Mouse (Mus musculus): ENCODE measurements around the gene Olfr316. TPM values are rescaled to one million over a fixed set of nuclear protein-coding genes. Genes with fewer than 3 reads are reported as not detected.
A peak's percentile ranks its signal among the peaks of the same experiment; 100 is the strongest.

Gene Olfr316
- polyA plus RNA-seq, 1 experiment from 2014 or later: not detected

GRCm38 (mm10) chr11:58796850-58797249 is 44.3 kb downstream of the Olfr316 start:
- H3K4me3 ChIP-seq (ENCODE audit: low read depth, low read length): no peak overlapping the region
- H3K4me1 ChIP-seq (ENCODE audit: control insufficient read depth, insufficient read depth, low read length): peaks cover 4% of the 10 kb centered on the region
- H3K27me3 ChIP-seq (ENCODE audit: control insufficient read depth, insufficient read depth, low read length): no peaks in the 10 kb centered on the region
- H3K4me2 ChIP-seq (replicated peaks; ENCODE audit: low read depth, low read length): no peak overlapping the region
- H3K9ac ChIP-seq (replicated peaks; ENCODE audit: low read depth, low read length): no peak overlapping the region
- no peak overlapping the region for H3K27ac ChIP-seq (ENCODE audit: low read length)
- no peaks in the 10 kb centered on the region for H3K36me3 ChIP-seq (ENCODE audit: control insufficient read depth, insufficient read depth, low read length)
- no peaks in the 10 kb centered on the region for H3K9me3 ChIP-seq (ENCODE audit: control insufficient read depth, low read depth, low read length)
- WGBS: 80% methylated on average over 7 of the region's 7 CpGs
- ATAC-seq (ENCODE audit: insufficient number of reproducible peaks, insufficient read depth, low FRiP score, low read depth): no peak

GRCm38 (mm10) chr11:58799747-58800146 is 47.2 kb downstream of the Olfr316 start:
- Histone ChIP-seq H3K27ac (ENCODE audit: low read length) (no peak overlapping the region), H3K27me3 (ENCODE audit: control insufficient read depth, insufficient read depth, low read length) (no peaks in the 10 kb centered on the region), H3K36me3 (ENCODE audit: control insufficient read depth, insufficient read depth, low read length) (no peaks in the 10 kb centered on the region), H3K9ac (replicated peaks; ENCODE audit: low read depth, low read length) (no peak overlapping the region), H3K9me3 (ENCODE audit: control insufficient read depth, low read depth, low read length) (no peaks in the 10 kb centered on the region), H3K4me2 (replicated peaks; ENCODE audit: low read depth, low read length) (no peak overlapping the region), H3K4me3 (ENCODE audit: low read depth, low read length) (no peak overlapping the region), H3K4me1 (ENCODE audit: control insufficient read depth, insufficient read depth, low read length) (peaks cover 12% of the 10 kb centered on the region)
- ATAC-seq (ENCODE audit: insufficient number of reproducible peaks, insufficient read depth, low FRiP score, low read depth): no peak
- whole genome bisulfite sequencing: 73% methylated on average over 5 of the region's 5 CpGs

- peak within 1 kb of the TSS; percentile 27 for H3K4me2 ChIP-seq (replicated peaks; ENCODE audit: low read depth, low read length)
- no peaks in the 10 kb centered on the region for H3K36me3 ChIP-seq (ENCODE audit: control insufficient read depth, insufficient read depth, low read length)
- H3K27ac ChIP-seq (ENCODE audit: low read length): no peak within 1 kb of the TSS
- no peak within 1 kb of the TSS for H3K9ac ChIP-seq (replicated peaks; ENCODE audit: low read depth, low read length)
- peaks cover 12% of the 10 kb centered on the region for H3K4me1 ChIP-seq (ENCODE audit: control insufficient read depth, insufficient read depth, low read length)
- ATAC-seq (ENCODE audit: insufficient number of reproducible peaks, insufficient read depth, low FRiP score, low read depth): peak; percentile 70
- no peaks in the 10 kb centered on the region for H3K27me3 ChIP-seq (ENCODE audit: control insufficient read depth, insufficient read depth, low read length)
- no peak within 1 kb of the TSS for H3K4me3 ChIP-seq (ENCODE audit: low read depth, low read length)
- WGBS: 15% methylated on average over 14 of the region's 14 CpGs
- no peaks in the 10 kb centered on the region for H3K9me3 ChIP-seq (ENCODE audit: control insufficient read depth, low read depth, low read length)
Measured at GRCm38 (mm10) chr11:58801558-58802228, 49.2 kb downstream of the Olfr316 start, which contains the start of gene Fam183b. Fam183b (minus strand) TSS chr11:58801960.

- Histone ChIP-seq H3K4me3 (ENCODE audit: low read depth, low read length) (no peak overlapping the region), H3K27me3 (ENCODE audit: control insufficient read depth, insufficient read depth, low read length) (no peaks in the 10 kb centered on the region), H3K9me3 (ENCODE audit: control insufficient read depth, low read depth, low read length) (no peaks in the 10 kb centered on the region), H3K9ac (replicated peaks; ENCODE audit: low read depth, low read length) (no peak overlapping the region), H3K27ac (ENCODE audit: low read length) (no peak overlapping the region), H3K36me3 (ENCODE audit: control insufficient read depth, insufficient read depth, low read length) (no peaks in the 10 kb centered on the region), H3K4me1 (ENCODE audit: control insufficient read depth, insufficient read depth, low read length) (peaks cover 12% of the 10 kb centered on the region), H3K4me2 (replicated peaks; ENCODE audit: low read depth, low read length) (no peak overlapping the region)
- 39% methylated on average over 4 of the region's 4 CpGs for WGBS
- no peak; the same call in 1 of the 2 replicates for ATAC-seq (ENCODE audit: insufficient number of reproducible peaks, insufficient read depth, low FRiP score, low read depth)
Measured at GRCm38 (mm10) chr11:58803871-58804270, 51.3 kb downstream of the Olfr316 start.

- H3K27ac ChIP-seq (ENCODE audit: low read length): peak overlapping the region; percentile 30; the same call in 1 of the 2 replicates
- H3K36me3 ChIP-seq (ENCODE audit: control insufficient read depth, insufficient read depth, low read length): no peaks in the 10 kb centered on the region
- H3K4me2 ChIP-seq (replicated peaks; ENCODE audit: low read depth, low read length): no peak overlapping the region
- H3K4me3 ChIP-seq (ENCODE audit: low read depth, low read length): no peak overlapping the region
- WGBS: 12% methylated on average over 2 of the region's 2 CpGs
- H3K9me3 ChIP-seq (ENCODE audit: control insufficient read depth, low read depth, low read length): no peaks in the 10 kb centered on the region
- ATAC-seq (ENCODE audit: insufficient number of reproducible peaks, insufficient read depth, low FRiP score, low read depth): peak; percentile 46
- H3K4me1 ChIP-seq (ENCODE audit: control insufficient read depth, insufficient read depth, low read length): peaks cover 12% of the 10 kb centered on the region
- H3K27me3 ChIP-seq (ENCODE audit: control insufficient read depth, insufficient read depth, low read length): no peaks in the 10 kb centered on the region
- H3K9ac ChIP-seq (replicated peaks; ENCODE audit: low read depth, low read length): no peak overlapping the region
Measured at GRCm38 (mm10) chr11:58804393-58804792, 51.9 kb downstream of the Olfr316 start.

Other genes with a start within 250 kb of the Olfr316 start
- gene Olfr330, start 217.9 kb upstream of the Olfr316 start, polyA plus RNA-seq (2014; fragmentation: Nextera tagmentation; extraction: Ambion mirVana): not detected in 2 replicates
- gene Olfr329-ps, start 206.3 kb upstream of the Olfr316 start, polyA plus RNA-seq (2014; fragmentation: Nextera tagmentation; extraction: Ambion mirVana): not detected in 2 replicates
- 0.12 TPM in 1 of 2 replicates, not detected in the other for gene Olfr328, start 197.1 kb upstream of the Olfr316 start, polyA plus RNA-seq (2014; fragmentation: Nextera tagmentation; extraction: Ambion mirVana)
- not detected in 2 replicates for gene Olfr224, start 182.2 kb upstream of the Olfr316 start, polyA plus RNA-seq (2014; fragmentation: Nextera tagmentation; extraction: Ambion mirVana)
- not detected in 2 replicates for gene Olfr325, start 175.0 kb upstream of the Olfr316 start, polyA plus RNA-seq (2014; fragmentation: Nextera tagmentation; extraction: Ambion mirVana)
- not detected in 2 replicates for gene Olfr324, start 157.6 kb upstream of the Olfr316 start, polyA plus RNA-seq (2014; fragmentation: Nextera tagmentation; extraction: Ambion mirVana)
- gene 2210407C18Rik, start 136.7 kb upstream of the Olfr316 start, polyA plus RNA-seq (2014; fragmentation: Nextera tagmentation; extraction: Ambion mirVana): 0.58 and 0.90 TPM in 2 replicates
- not detected in 2 replicates for gene Olfr323, start 122.2 kb upstream of the Olfr316 start, polyA plus RNA-seq (2014; fragmentation: Nextera tagmentation; extraction: Ambion mirVana)
- gene Trim58, start 112.3 kb upstream of the Olfr316 start, polyA plus RNA-seq (2014; fragmentation: Nextera tagmentation; extraction: Ambion mirVana): 0.14 TPM in 1 of 2 replicates, not detected in the other
- not detected in 2 replicates for gene Olfr322, start 94.0 kb upstream of the Olfr316 start, polyA plus RNA-seq (2014; fragmentation: Nextera tagmentation; extraction: Ambion mirVana)
- gene Olfr320, start 71.6 kb upstream of the Olfr316 start, polyA plus RNA-seq (2014; fragmentation: Nextera tagmentation; extraction: Ambion mirVana): not detected in 2 replicates
- gene Olfr319, start 53.6 kb upstream of the Olfr316 start, polyA plus RNA-seq (2014; fragmentation: Nextera tagmentation; extraction: Ambion mirVana): not detected in 2 replicates
- gene Olfr318, start 28.7 kb upstream of the Olfr316 start, polyA plus RNA-seq (2014; fragmentation: Nextera tagmentation; extraction: Ambion mirVana): not detected in 2 replicates
- gene Olfr317, start 13.5 kb upstream of the Olfr316 start, polyA plus RNA-seq (2014; fragmentation: Nextera tagmentation; extraction: Ambion mirVana): not detected in 2 replicates
- gene Olfr315, start 20.5 kb downstream of the Olfr316 start, polyA plus RNA-seq (2014; fragmentation: Nextera tagmentation; extraction: Ambion mirVana): not detected in 2 replicates
- gene Olfr314, start 30.2 kb downstream of the Olfr316 start, polyA plus RNA-seq (2014; fragmentation: Nextera tagmentation; extraction: Ambion mirVana): not detected in 2 replicates
- 5.0 and 8.7 TPM in 2 replicates for gene Fam183b, start 49.2 kb downstream of the Olfr316 start, polyA plus RNA-seq (2014; fragmentation: Nextera tagmentation; extraction: Ambion mirVana)
- not detected in 2 replicates for gene Olfr313, start 62.3 kb downstream of the Olfr316 start, polyA plus RNA-seq (2014; fragmentation: Nextera tagmentation; extraction: Ambion mirVana)
- not detected in 2 replicates for gene Olfr312, start 76.5 kb downstream of the Olfr316 start, polyA plus RNA-seq (2014; fragmentation: Nextera tagmentation; extraction: Ambion mirVana)
- gene Olfr311, start 86.5 kb downstream of the Olfr316 start, polyA plus RNA-seq (2014; fragmentation: Nextera tagmentation; extraction: Ambion mirVana): not detected in 2 replicates
- gene Gm12258, start 94.4 kb downstream of the Olfr316 start, polyA plus RNA-seq (2014; fragmentation: Nextera tagmentation; extraction: Ambion mirVana): 11.4 and 12.4 TPM in 2 replicates
- 7.1 and 9.4 TPM in 2 replicates for gene 2810021J22Rik, start 114.5 kb downstream of the Olfr316 start, polyA plus RNA-seq (2014; fragmentation: Nextera tagmentation; extraction: Ambion mirVana)
- gene Zfp39, start 151.5 kb downstream of the Olfr316 start, polyA plus RNA-seq (2014; fragmentation: Nextera tagmentation; extraction: Ambion mirVana): 7.5 and 8.2 TPM in 2 replicates
- gene Btnl10, start 165.2 kb downstream of the Olfr316 start, polyA plus RNA-seq (2014; fragmentation: Nextera tagmentation; extraction: Ambion mirVana): 0.07 TPM in 1 of 2 replicates, not detected in the other
- 211 and 222 TPM in 2 replicates for gene Rnf187, start 186.2 kb downstream of the Olfr316 start, polyA plus RNA-seq (2014; fragmentation: Nextera tagmentation; extraction: Ambion mirVana)
- gene Hist3h2ba, start 196.2 kb downstream of the Olfr316 start, polyA plus RNA-seq (2014; fragmentation: Nextera tagmentation; extraction: Ambion mirVana): 31.2 and 32.5 TPM in 2 replicates
- 32.4 and 33.9 TPM in 2 replicates for gene Hist3h2a, start 202.0 kb downstream of the Olfr316 start, polyA plus RNA-seq (2014; fragmentation: Nextera tagmentation; extraction: Ambion mirVana)
- 0.20 and 0.62 TPM in 2 replicates for gene Trim17, start 202.0 kb downstream of the Olfr316 start, polyA plus RNA-seq (2014; fragmentation: Nextera tagmentation; extraction: Ambion mirVana)
- gene Trim11, start 225.4 kb downstream of the Olfr316 start, polyA plus RNA-seq (2014; fragmentation: Nextera tagmentation; extraction: Ambion mirVana): 18.1 and 20.3 TPM in 2 replicates